Mouse (Mus musculus): ENCODE measurements around the gene BC030870. TPM values are rescaled to one million over a fixed set of nuclear protein-coding genes. Genes with fewer than 3 reads are reported as not detected.

The BC030870 gene
- polyA plus RNA-seq, 1 experiment from 2014 or later, result not detected

DNA sequence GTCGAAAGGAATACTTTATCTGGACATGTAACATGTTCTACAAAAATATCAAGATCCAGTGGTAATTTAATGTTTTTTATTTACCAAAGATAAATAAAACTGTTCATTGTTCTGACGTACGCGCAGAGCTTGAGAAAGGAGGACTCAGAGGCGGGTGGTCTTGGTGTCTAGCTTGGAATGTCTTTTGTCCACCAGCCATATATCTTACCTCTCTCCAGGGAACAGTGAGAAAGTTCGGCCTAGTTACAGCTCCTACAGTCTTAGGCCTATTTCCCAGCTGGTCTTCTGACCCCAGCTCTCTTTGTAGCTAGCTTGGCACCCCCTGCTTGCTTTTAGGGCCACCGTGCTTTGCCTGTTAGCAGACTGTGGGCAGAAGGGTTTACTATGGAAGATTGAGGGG, 39.6 kb downstream of the BC030870 start:
- H3K4me1 ChIP-seq (replicated peaks; ENCODE audit: control insufficient read depth, insufficient read depth, low read length), result no peaks in the 10 kb centered on the region
- H3K27ac ChIP-seq (ENCODE audit: low read depth, low read length), result no peak overlapping the region
- WGBS, result 81% methylated on average over 7 of the region's 7 CpGs
- no peaks in the 10 kb centered on the region for H3K36me3 ChIP-seq (ENCODE audit: control insufficient read depth, insufficient read depth, low read length)
- no peak for ATAC-seq (replicated peaks; ENCODE audit: low FRiP score)
- H3K27me3 ChIP-seq (ENCODE audit: control insufficient read depth, insufficient read depth, low read length), result no peaks in the 10 kb centered on the region
- H3K9ac ChIP-seq (ENCODE audit: low read length), result no peak overlapping the region
- no peak overlapping the region for H3K4me3 ChIP-seq (ENCODE audit: low read depth, low read length)
- no peaks in the 10 kb centered on the region for H3K9me3 ChIP-seq (ENCODE audit: control insufficient read depth, low read length)
- DNase-seq (ENCODE audit: low spot score), result no peak
- no peak overlapping the region for H3K4me2 ChIP-seq (ENCODE audit: low read depth, low read length, severe bottlenecking)

DNA sequence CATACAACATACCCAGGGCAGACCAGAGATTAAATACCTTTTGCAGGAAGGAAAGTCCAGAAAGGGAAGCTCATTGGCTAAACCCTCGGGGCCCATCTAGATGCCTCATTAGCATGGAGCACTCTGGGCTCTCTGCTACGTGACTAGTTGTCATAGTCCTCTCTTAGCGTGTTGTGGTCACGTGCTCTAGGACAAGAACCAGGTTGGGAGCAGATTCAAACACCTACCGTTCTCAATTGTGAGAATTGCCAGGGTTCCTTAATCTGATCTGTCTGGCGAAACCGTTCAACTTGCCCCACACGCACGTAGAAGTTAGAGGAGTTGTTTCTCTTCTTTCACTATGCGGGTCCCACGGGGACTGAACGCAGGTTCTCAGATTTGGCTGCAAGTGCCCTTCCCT, 41.2 kb downstream of the BC030870 start:
- no peak overlapping the region for H3K9ac ChIP-seq (ENCODE audit: low read length)
- no peaks in the 10 kb centered on the region for H3K27me3 ChIP-seq (ENCODE audit: control insufficient read depth, insufficient read depth, low read length)
- WGBS, result 87% methylated on average over 12 of the region's 12 CpGs
- no peaks in the 10 kb centered on the region for H3K9me3 ChIP-seq (ENCODE audit: control insufficient read depth, low read length)
- no peak for ATAC-seq (replicated peaks; ENCODE audit: low FRiP score)
- H3K4me2 ChIP-seq (ENCODE audit: low read depth, low read length, severe bottlenecking), result no peak overlapping the region
- no peak overlapping the region for H3K4me3 ChIP-seq (ENCODE audit: low read depth, low read length)
- H3K36me3 ChIP-seq (ENCODE audit: control insufficient read depth, insufficient read depth, low read length), result no peaks in the 10 kb centered on the region
- no peak for DNase-seq (ENCODE audit: low spot score)
- no peak overlapping the region for H3K27ac ChIP-seq (ENCODE audit: low read depth, low read length)
- no peaks in the 10 kb centered on the region for H3K4me1 ChIP-seq (replicated peaks; ENCODE audit: control insufficient read depth, insufficient read depth, low read length)

GRCm38 (mm10) chr8:65087711-65088110, 41.7 kb downstream of the BC030870 start:
- Histone ChIP-seq H3K4me2 (ENCODE audit: low read depth, low read length, severe bottlenecking) (no peak overlapping the region), H3K4me1 (replicated peaks; ENCODE audit: control insufficient read depth, insufficient read depth, low read length) (no peaks in the 10 kb centered on the region), H3K36me3 (ENCODE audit: control insufficient read depth, insufficient read depth, low read length) (no peaks in the 10 kb centered on the region), H3K9ac (ENCODE audit: low read length) (no peak overlapping the region), H3K27ac (ENCODE audit: low read depth, low read length) (no peak overlapping the region), H3K4me3 (ENCODE audit: low read depth, low read length) (no peak overlapping the region), H3K27me3 (ENCODE audit: control insufficient read depth, insufficient read depth, low read length) (no peaks in the 10 kb centered on the region), H3K9me3 (ENCODE audit: control insufficient read depth, low read length) (no peaks in the 10 kb centered on the region)
- no peak for DNase-seq (ENCODE audit: low spot score)
- WGBS, result 84% methylated on average over 8 of the region's 8 CpGs
- ATAC-seq (replicated peaks; ENCODE audit: low FRiP score), result no peak

GRCm38 (mm10) chr8:65085680-65086079, 43.7 kb downstream of the BC030870 start:
- H3K27ac ChIP-seq (ENCODE audit: low read depth, low read length), result no peak overlapping the region
- no peaks in the 10 kb centered on the region for H3K4me1 ChIP-seq (replicated peaks; ENCODE audit: control insufficient read depth, insufficient read depth, low read length)
- no peak overlapping the region for H3K4me2 ChIP-seq (ENCODE audit: low read depth, low read length, severe bottlenecking)
- DNase-seq (ENCODE audit: low spot score) (no peak), ATAC-seq (replicated peaks; ENCODE audit: low FRiP score) (no peak)
- no peak overlapping the region for H3K9ac ChIP-seq (ENCODE audit: low read length)
- 82% methylated on average over 2 of the region's 2 CpGs for WGBS
- H3K27me3 ChIP-seq (ENCODE audit: control insufficient read depth, insufficient read depth, low read length), result no peaks in the 10 kb centered on the region
- no peaks in the 10 kb centered on the region for H3K9me3 ChIP-seq (ENCODE audit: control insufficient read depth, low read length)
- H3K36me3 ChIP-seq (ENCODE audit: control insufficient read depth, insufficient read depth, low read length), result no peaks in the 10 kb centered on the region
- H3K4me3 ChIP-seq (ENCODE audit: low read depth, low read length), result no peak overlapping the region

- H3K4me3 ChIP-seq (ENCODE audit: low read depth, low read length), result no peak overlapping the region
- no peaks in the 10 kb centered on the region for H3K9me3 ChIP-seq (ENCODE audit: control insufficient read depth, low read length)
- DNase-seq (ENCODE audit: low spot score), result no peak
- no peaks in the 10 kb centered on the region for H3K27me3 ChIP-seq (ENCODE audit: control insufficient read depth, insufficient read depth, low read length)
- no peak overlapping the region for H3K27ac ChIP-seq (ENCODE audit: low read depth, low read length)
- H3K9ac ChIP-seq (ENCODE audit: low read length), result no peak overlapping the region
- 89% methylated on average over 9 of the region's 9 CpGs for WGBS
- H3K4me2 ChIP-seq (ENCODE audit: low read depth, low read length, severe bottlenecking), result no peak overlapping the region
- no peak for ATAC-seq (replicated peaks; ENCODE audit: low FRiP score)
- H3K36me3 ChIP-seq (ENCODE audit: control insufficient read depth, insufficient read depth, low read length), result no peaks in the 10 kb centered on the region
- H3K4me1 ChIP-seq (replicated peaks; ENCODE audit: control insufficient read depth, insufficient read depth, low read length), result no peaks in the 10 kb centered on the region
Observed at GRCm38 (mm10) chr8:65080731-65081130, 48.6 kb downstream of the BC030870 start.

DNA sequence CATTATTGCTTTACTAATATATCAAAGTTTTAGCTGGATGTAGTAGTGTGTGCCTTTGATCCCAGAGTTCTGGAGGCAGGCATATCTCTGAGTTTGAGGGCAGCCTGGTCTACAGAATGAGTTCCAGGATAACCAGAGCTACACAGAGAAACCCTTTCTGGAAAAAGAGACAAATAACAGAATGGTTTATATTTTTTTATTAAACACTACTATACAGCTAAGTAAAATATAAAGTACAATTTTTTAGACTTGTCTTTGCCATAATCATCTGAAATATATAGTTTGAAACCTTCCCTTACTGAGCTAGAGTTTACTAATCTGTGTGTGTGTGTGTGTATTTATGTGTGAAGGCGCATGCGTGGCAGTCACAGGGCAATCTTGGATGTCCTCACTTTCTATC, 54.6 kb downstream of the BC030870 start, which contains the start of gene Gm10663:
Gm10663 (plus strand) TSS at position 301 of the 400 bp plus-strand sequence.
- Histone ChIP-seq H3K4me2 (ENCODE audit: low read depth, low read length, severe bottlenecking) (no peak within 1 kb of the TSS), H3K9me3 (ENCODE audit: control insufficient read depth, low read length) (no peaks in the 10 kb centered on the region), H3K9ac (ENCODE audit: low read length) (no peak within 1 kb of the TSS), H3K27ac (ENCODE audit: low read depth, low read length) (no peak within 1 kb of the TSS), H3K4me1 (replicated peaks; ENCODE audit: control insufficient read depth, insufficient read depth, low read length) (no peaks in the 10 kb centered on the region), H3K4me3 (ENCODE audit: low read depth, low read length) (no peak within 1 kb of the TSS), H3K36me3 (ENCODE audit: control insufficient read depth, insufficient read depth, low read length) (no peaks in the 10 kb centered on the region), H3K27me3 (ENCODE audit: control insufficient read depth, insufficient read depth, low read length) (no peaks in the 10 kb centered on the region)
- 95% methylated on average over 2 of the region's 2 CpGs for WGBS
- ATAC-seq (replicated peaks; ENCODE audit: low FRiP score) (no peak), DNase-seq (ENCODE audit: low spot score) (no peak)

GRCm38 (mm10) chr8:65070996-65071395, 58.4 kb downstream of the BC030870 start:
- no peaks in the 10 kb centered on the region for H3K27me3 ChIP-seq (ENCODE audit: control insufficient read depth, insufficient read depth, low read length)
- WGBS, result 81% methylated on average over 4 of the region's 4 CpGs

DNA sequence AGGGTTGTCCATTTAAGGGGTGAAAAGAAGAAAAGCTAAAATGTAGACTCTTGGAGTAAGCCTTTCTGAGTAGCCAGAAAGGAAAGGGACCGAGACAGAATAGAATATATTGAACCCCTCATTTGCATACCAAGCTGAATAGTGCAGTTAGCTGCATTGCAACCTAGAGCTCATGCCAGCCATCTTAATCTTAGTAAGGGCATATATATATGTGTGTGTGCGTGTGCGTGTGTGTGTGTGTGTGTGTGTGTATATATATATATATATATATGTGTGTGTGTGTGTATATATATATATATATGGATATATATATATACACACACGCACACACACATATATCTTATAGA, 60.9 kb downstream of the BC030870 start:
- H3K9me3 ChIP-seq (ENCODE audit: control insufficient read depth, low read length), result no peaks in the 10 kb centered on the region

More at GRCm38 (mm10) chr8:65070996-65071395, 58.4 kb downstream of the BC030870 start:
- ATAC-seq (replicated peaks; ENCODE audit: low FRiP score), result no peak
- no peak overlapping the region for H3K27ac ChIP-seq (ENCODE audit: low read depth, low read length)
- H3K4me3 ChIP-seq (ENCODE audit: low read depth, low read length), result no peak overlapping the region
- no peak overlapping the region for H3K9ac ChIP-seq (ENCODE audit: low read length)
- no peaks in the 10 kb centered on the region for H3K4me1 ChIP-seq (replicated peaks; ENCODE audit: control insufficient read depth, insufficient read depth, low read length)
- H3K36me3 ChIP-seq (ENCODE audit: control insufficient read depth, insufficient read depth, low read length), result no peaks in the 10 kb centered on the region
- no peak for DNase-seq (ENCODE audit: low spot score)
- no peaks in the 10 kb centered on the region for H3K9me3 ChIP-seq (ENCODE audit: control insufficient read depth, low read length)
- H3K4me2 ChIP-seq (ENCODE audit: low read depth, low read length, severe bottlenecking), result no peak overlapping the region

DNA sequence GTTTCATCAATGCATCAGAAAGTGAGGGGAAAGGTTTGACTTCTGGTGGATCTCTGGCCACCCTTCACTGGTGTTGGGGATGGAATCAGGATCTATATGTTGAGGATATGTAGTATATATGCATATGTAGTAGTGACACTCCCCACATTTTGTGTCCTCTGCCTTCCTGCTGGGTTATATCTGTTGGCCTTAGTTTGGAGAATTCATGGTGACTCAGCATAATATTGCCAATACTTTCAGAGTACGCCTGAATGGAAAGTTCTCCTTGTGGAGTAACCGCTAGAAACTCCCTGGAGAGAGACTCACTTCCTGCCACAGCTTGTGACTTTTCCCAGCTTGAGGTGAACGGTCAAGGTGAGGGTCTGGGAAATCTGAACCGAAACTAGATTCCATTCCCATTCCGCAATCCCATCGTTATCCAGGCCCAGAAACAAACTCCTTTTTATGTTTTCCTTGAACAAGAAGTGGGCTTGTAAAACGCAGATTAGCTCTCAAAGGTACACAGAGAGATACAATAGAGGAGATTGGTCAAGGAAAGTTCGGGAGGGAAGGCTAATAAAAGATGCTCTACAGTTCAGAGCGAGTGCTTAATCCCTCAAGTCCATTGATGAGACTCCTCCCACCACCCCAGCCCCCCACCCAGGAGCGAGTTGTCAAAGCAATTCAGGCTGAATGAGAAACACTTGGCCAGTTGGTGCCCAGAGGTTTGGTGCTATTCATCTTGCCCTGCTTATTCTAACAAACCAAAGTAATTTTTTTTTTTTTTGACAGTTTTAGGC, 61.5 kb downstream of the BC030870 start:
- Histone ChIP-seq H3K4me1 (replicated peaks; ENCODE audit: control insufficient read depth, insufficient read depth, low read length) (no peaks in the 10 kb centered on the region), H3K4me2 (ENCODE audit: low read depth, low read length, severe bottlenecking) (peak overlapping the region; percentile 19; the same call in 1 of the 2 replicates), H3K9me3 (ENCODE audit: control insufficient read depth, low read length) (no peaks in the 10 kb centered on the region), H3K9ac (ENCODE audit: low read length) (no peak overlapping the region), H3K36me3 (ENCODE audit: control insufficient read depth, insufficient read depth, low read length) (no peaks in the 10 kb centered on the region), H3K27me3 (ENCODE audit: control insufficient read depth, insufficient read depth, low read length) (no peaks in the 10 kb centered on the region), H3K27ac (ENCODE audit: low read depth, low read length) (peak overlapping the region; percentile 13; the same call in 1 of the 2 replicates), H3K4me3 (ENCODE audit: low read depth, low read length) (no peak overlapping the region)
- ATAC-seq (replicated peaks; ENCODE audit: low FRiP score), result peak; percentile 86
- 15% methylated on average over 10 of the region's 10 CpGs for WGBS
- peak; percentile 65 for DNase-seq (ENCODE audit: low spot score)

More for the DNA sequence above, 60.9 kb downstream of the BC030870 start:
- H3K27me3 ChIP-seq (ENCODE audit: control insufficient read depth, insufficient read depth, low read length), result no peaks in the 10 kb centered on the region
- ATAC-seq (replicated peaks; ENCODE audit: low FRiP score) (peak; percentile 73), DNase-seq (ENCODE audit: low spot score) (no peak)
- no peak overlapping the region; the same call in 1 of the 2 replicates for H3K4me2 ChIP-seq (ENCODE audit: low read depth, low read length, severe bottlenecking)
- no peaks in the 10 kb centered on the region for H3K4me1 ChIP-seq (replicated peaks; ENCODE audit: control insufficient read depth, insufficient read depth, low read length)
- H3K4me3 ChIP-seq (ENCODE audit: low read depth, low read length), result no peak overlapping the region
- H3K9ac ChIP-seq (ENCODE audit: low read length), result no peak overlapping the region
- no peak overlapping the region for H3K27ac ChIP-seq (ENCODE audit: low read depth, low read length)
- H3K36me3 ChIP-seq (ENCODE audit: control insufficient read depth, insufficient read depth, low read length), result no peaks in the 10 kb centered on the region
- WGBS, result 58% methylated on average over 4 of the region's 4 CpGs

Measured in forebrain, embryonic 11.5 days (tissue).